Mouse (Mus musculus): Measurements from ENCODE around the gene Trak2.
"Not testable (repeated sequence)": the region's sequence is repeated elsewhere in the genome, so short reads cannot be mapped to it uniquely, and the experiment has no call there.

Trak2 gene

DNA sequence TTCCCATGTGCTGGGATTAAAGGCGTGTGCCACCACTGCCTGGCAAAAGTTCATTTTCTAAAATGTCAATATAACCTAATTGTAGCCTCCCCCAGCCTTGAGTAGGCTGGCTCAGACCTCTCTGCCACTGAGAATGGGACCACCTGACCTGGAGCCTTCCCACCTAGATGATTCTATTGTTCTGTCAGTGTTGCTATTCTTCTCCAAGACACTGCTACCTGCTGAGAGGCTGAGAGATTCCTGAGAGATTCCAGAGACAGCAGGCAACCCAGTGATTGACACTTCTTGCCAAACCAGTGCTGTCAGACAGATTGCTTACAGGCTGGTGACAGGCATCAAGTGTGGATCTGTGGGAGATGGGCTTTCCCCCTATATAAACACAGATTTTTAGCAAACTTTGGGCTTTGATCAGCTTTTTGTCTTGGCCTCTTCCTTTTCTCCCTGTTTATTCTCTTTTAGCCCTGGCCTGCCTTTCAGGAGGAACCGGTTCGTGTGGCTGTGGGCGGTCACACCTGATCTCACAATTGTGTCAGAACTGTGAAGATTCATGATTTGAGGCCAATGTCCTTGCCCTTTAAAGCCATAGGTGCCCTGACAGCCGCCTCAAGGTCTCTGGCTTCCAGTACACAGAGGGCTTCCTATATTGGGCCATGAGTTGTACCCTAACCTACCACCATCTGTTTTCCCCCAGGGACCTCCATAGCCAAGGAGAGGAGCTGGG lies 83.2 kb downstream of the Trak2 start:
- no peak for ATAC-seq (ENCODE audit: low TSS enrichment)

DNA sequence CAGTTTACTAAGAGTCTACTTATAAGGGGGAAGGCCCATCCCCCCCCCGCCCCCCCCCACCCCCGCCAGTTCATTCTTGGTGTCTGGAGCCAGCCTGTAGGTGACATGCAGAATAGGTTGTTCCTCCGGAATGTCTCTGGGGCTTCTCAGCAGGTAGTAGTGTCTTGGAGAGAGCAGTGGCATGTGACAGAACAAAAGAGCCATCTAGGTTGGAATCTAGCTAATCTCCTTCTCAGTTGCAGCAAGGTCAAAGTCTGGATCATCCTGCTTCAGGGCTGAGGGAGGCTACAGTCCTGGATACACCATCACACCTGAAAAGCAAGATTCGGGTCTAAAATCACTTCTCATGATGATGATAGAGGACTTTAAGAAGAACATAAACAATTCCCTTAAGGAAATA lies 87.6 kb downstream of the Trak2 start:
- no peak for ATAC-seq (ENCODE audit: low TSS enrichment)

DNA sequence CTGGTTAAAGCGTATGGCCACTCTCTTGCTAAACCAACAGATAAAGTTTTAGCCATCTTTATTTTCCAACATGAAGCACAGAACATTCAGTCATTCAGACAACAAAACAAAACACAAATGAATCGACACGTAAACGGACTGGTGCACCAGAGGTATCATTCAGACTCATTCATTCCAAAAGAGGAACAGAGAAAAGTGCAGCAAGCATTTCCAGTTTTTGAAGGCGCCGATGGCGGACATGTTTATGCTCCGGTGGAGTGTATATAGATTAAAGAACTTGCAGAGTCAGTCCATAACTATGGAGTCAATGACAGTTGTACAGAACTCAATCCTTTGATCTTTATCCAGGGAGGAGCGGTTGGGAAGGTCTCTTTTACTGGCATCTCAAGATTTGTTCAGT lies 90.0 kb downstream of the Trak2 start:
- ATAC-seq (ENCODE audit: low TSS enrichment), result not testable (repeated sequence)

DNA sequence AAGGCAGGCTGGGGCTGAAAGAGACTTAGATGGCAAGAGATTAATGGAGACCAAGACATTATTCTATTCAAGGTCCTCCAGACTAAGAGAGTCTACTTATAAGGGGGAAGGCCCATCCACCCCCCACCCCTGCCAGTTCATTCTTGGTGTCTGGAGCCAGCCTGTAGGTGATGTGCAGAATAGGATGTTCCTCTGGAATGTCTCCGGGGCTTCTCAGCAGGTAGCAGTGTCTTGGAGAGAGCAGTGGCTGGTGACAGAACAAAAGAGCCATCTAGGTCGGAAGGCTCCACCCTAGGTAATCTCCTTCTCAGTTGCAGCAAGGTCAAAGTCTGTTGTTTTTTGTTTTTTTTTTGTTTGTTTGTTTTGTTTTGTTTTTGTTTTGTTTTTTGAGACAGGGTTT lies 93.9 kb downstream of the Trak2 start:
- not testable (repeated sequence) for ATAC-seq (ENCODE audit: low TSS enrichment)

DNA sequence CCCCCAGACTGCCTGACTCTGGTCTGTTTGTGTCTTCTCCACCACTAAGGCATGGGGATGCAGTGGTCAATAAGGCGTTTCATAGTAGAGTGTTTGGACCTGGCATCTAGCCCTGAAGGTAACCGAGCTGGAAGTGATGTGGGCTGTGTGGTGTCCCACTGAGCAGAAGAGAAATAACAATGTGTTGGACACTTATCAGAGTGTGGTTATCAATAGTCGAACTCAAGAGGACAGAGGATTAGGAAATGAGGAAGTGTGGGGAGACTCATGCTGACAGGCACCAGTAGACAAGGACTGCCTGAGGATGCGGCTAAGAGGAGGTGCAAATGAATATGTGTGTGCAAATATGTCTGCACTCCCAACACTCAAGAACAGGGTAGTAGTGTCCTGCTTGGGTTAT lies 96.7 kb downstream of the Trak2 start:
- not testable (repeated sequence) for ATAC-seq (ENCODE audit: low TSS enrichment)

DNA sequence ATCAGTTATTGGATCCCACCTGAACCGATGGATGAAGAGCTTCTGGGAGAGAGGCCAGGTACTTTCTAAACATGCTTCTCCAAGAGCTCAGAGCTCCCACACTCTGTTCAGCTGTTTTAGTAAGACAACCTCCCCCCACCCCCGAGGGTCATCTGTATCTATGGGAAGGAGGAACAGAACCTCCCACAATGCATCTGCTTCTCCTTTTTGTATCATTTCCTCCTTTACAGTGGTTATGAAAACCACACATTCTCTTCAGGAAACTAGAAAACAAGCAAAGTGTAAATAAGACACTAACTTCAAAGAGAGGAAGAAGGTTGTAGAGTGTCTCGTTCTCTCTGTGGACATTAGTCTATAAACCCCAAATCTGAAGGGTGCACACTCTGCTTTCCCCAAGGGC lies 112.6 kb downstream of the Trak2 start:
- ATAC-seq (ENCODE audit: low TSS enrichment), result not testable (repeated sequence)

DNA sequence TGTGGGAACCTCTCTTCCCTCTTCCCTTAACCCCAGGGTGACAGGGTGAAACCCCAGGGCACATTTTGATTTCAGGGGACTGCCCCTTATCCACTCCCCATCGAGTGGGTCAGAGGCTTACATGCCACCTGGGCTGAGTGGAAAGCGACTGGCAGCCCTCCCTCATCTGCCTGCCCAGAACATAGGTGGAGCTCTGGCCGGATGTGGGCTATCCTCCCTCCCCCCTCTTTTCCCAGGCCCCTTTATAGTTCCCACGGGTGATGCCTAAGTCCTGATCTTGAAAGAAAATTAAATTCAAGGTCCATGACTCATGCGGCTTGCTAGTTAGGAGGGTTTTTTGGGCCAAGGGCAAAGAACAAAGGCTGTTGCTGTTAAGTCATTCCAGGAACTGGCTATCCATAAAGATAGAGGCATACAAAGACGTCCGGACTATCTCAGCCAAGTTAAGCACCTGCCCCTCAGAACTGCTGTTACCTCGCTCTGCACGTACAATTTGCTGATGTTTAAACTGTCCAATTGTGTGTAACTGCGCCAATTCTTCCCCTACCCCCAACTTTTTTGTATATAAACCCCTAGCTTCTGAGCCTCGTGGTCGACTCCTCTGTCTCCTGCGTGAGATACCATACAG lies 113.4 kb downstream of the Trak2 start:
- not testable (repeated sequence) for ATAC-seq (ENCODE audit: low TSS enrichment)

DNA sequence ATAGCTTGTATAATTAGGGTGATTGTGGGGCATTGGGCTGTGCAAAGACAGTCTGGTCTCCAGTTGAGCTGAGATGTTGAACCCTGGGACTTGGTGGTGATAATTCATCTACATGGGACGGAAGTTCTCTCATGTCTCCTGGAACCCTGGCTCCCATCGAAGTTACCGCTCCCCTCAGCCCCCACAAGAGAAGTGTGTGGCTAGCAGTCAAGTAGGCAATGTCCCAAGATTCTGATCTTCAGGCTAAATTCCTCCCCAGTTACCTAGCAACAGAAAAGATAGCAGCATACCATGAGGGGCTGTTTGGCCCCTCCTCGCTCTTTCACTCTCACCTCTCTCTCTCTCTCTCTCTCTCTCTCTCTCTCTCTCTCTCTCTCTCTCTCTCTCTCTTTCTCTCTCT lies 114.1 kb downstream of the Trak2 start:
- ATAC-seq (ENCODE audit: low TSS enrichment), result not testable (repeated sequence)

DNA sequence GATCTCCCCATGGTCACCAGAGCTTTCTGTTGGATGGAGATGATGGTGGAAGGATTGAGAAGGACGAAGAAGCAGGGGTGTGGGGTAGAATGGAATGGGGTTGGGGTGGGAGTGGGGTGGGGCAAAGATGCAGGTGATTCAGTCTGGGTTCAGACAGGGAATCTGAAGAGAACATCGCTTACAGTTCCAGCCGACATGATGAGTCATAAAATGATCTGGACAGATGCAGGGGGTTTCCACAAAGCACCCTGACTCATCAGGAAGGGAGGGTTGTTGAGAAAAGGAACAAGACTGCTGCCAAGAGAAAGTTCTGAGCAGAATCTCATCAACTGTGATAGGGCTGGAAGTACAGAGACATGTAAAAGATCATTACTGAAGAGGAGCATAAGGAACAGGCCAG lies 116.4 kb downstream of the Trak2 start:
- ATAC-seq (ENCODE audit: low TSS enrichment), result peak; percentile 88
